Mouse (Mus musculus) c-Kit-positive CD71-positive TER-119-negative erythroid progenitor cells, embryonic 14.5 days (primary cell): Measurements from ENCODE around the gene Secisbp2l.

ENCODE experiments used
- DNase-seq: peaks from one replicate; pipeline ENCODE4 v3.0.0-alpha.2; 2013; ENCODE audit warnings: low read depth

The Secisbp2l gene

GRCm38 (mm10) chr2:125704907-125705631 lies 77.6 kb downstream of the Secisbp2l start:
- no peak for DNase-seq

GRCm38 (mm10) chr2:125702851-125703250 lies 79.8 kb downstream of the Secisbp2l start:
- DNase-seq = no peak

- no peak for DNase-seq
These were observed 81.1 kb downstream of the Secisbp2l start for GRCm38 (mm10) chr2:125701606-125702005.

- DNase-seq = no peak
These were observed 86.5 kb downstream of the Secisbp2l start for GRCm38 (mm10) chr2:125696219-125696618.

- DNase-seq = no peak
These were observed 87.9 kb downstream of the Secisbp2l start for GRCm38 (mm10) chr2:125694798-125695197.

- no peak for DNase-seq
These were observed 90.7 kb downstream of the Secisbp2l start for GRCm38 (mm10) chr2:125692010-125692409.
